Mouse (Mus musculus) heart, postnatal 25 days (tissue): ENCODE measurements around the gene Gja3. TPM values are rescaled to one million over a fixed set of nuclear protein-coding genes. Genes with fewer than 3 reads are reported as not detected.
"Not testable (repeated sequence)": the region's sequence is repeated elsewhere in the genome, so short reads cannot be mapped to it uniquely, and the experiment has no call there.

Source experiments
- DNase-seq: peaks from one replicate; pipeline ENCODE4 v3.0.0; 2022; ENCODE audit warnings: low spot score
- intact Hi-C: fragments of 180-260 bp; cut with DNase I; formaldehyde crosslinking; loops from one replicate; pipeline ENCODE4 v1.15.1; 2025
- total RNA-seq, 2 experiments: library from RNA; stranded (reverse); gene quantifications; 2 replicates each; pipeline ENCODE4 v1.2.3; 2021

Gja3 gene
- total RNA-seq = 10 to 100 TPM; 18.4 to 19.5 TPM

GRCm38 (mm10) chr14:57057563-57058321, at the start of gene Gja3:
TSS of gene Gja3 (minus strand) at chr14:57058100.
- intact Hi-C loops = no loop called here
- DNase-seq = no peak

GRCm38 (mm10) chr14:57107091-57107490, 49.2 kb upstream of the Gja3 start:
- intact Hi-C loops = loop anchor here (2.0 kb wide), 1 partner anchor 302 kb away; no protein-coding TSS in a partner anchor
- DNase-seq = no peak

GRCm38 (mm10) chr14:57105721-57106120, 47.8 kb upstream of the Gja3 start:
- no peak for DNase-seq
- intact Hi-C loops = loop anchor here (2.0 kb wide), 1 partner anchor 303 kb away; no protein-coding TSS in a partner anchor

GRCm38 (mm10) chr14:57105111-57105510, 47.2 kb upstream of the Gja3 start:
- no peak for DNase-seq
- intact Hi-C loops = no loop called here

GRCm38 (mm10) chr14:57104106-57105023, 46.5 kb upstream of the Gja3 start, which contains the start of gene Gjb2:
TSS of gene Gjb2 (minus strand) at chr14:57104702.
- no peak for DNase-seq

GRCm38 (mm10) chr14:57103711-57104105, 45.8 kb upstream of the Gja3 start:
- intact Hi-C loops = no loop called here
- DNase-seq = no peak

More at GRCm38 (mm10) chr14:57104106-57105023, 46.5 kb upstream of the Gja3 start, which contains the start of gene Gjb2:
- intact Hi-C loops = no loop called here

GRCm38 (mm10) chr14:57103121-57103520, 45.2 kb upstream of the Gja3 start:
- intact Hi-C loops = no loop called here
- DNase-seq = no peak

GRCm38 (mm10) chr14:57101623-57102022, 43.7 kb upstream of the Gja3 start:
- DNase-seq = no peak

GRCm38 (mm10) chr14:57095855-57096254, 38.0 kb upstream of the Gja3 start:
- intact Hi-C loops = no loop called here

More at GRCm38 (mm10) chr14:57101623-57102022, 43.7 kb upstream of the Gja3 start:
- intact Hi-C loops = no loop called here

GRCm38 (mm10) chr14:57093029-57093428, 35.1 kb upstream of the Gja3 start:
- intact Hi-C loops = no loop called here
- DNase-seq = no peak

More at GRCm38 (mm10) chr14:57095855-57096254, 38.0 kb upstream of the Gja3 start:
- DNase-seq = no peak

- DNase-seq = no peak
- intact Hi-C loops = no loop called here
These were observed 32.1 kb upstream of the Gja3 start for GRCm38 (mm10) chr14:57090001-57090400.

GRCm38 (mm10) chr14:57089107-57089506, 31.2 kb upstream of the Gja3 start:
- intact Hi-C loops = no loop called here
- DNase-seq = no peak

- no peak for DNase-seq
- intact Hi-C loops = no loop called here
These were observed 26.3 kb upstream of the Gja3 start for GRCm38 (mm10) chr14:57084180-57084668.

- DNase-seq = no peak
- intact Hi-C loops = no loop called here
These were observed 25.0 kb upstream of the Gja3 start for GRCm38 (mm10) chr14:57082863-57083262.

GRCm38 (mm10) chr14:57075537-57075936, 17.6 kb upstream of the Gja3 start:
- DNase-seq = no peak
- intact Hi-C loops = no loop called here

- intact Hi-C loops = loop anchor here (10.0 kb wide), 1 partner anchor 695 kb away; no protein-coding TSS in a partner anchor
- not testable (repeated sequence) for DNase-seq
These were observed 12.0 kb upstream of the Gja3 start for GRCm38 (mm10) chr14:57069906-57070305.

- intact Hi-C loops = loop anchor here (10.0 kb wide), 1 partner anchor 691 kb away; no protein-coding TSS in a partner anchor
- DNase-seq = no peak
These were observed 8.2 kb upstream of the Gja3 start for GRCm38 (mm10) chr14:57066053-57066452.

GRCm38 (mm10) chr14:57060052-57060451, 2.2 kb upstream of the Gja3 start:
- intact Hi-C loops = loop anchor here (1.0 to 10.0 kb wide), 2 partner anchors 96 to 685 kb away; no protein-coding TSS in a partner anchor
- not testable (repeated sequence) for DNase-seq

GRCm38 (mm10) chr14:57057204-57057562, 717 bp downstream of the Gja3 start:
- intact Hi-C loops = no loop called here
- DNase-seq = no peak

- DNase-seq = no peak
These were observed 5.2 kb downstream of the Gja3 start for GRCm38 (mm10) chr14:57052713-57053112.

More at GRCm38 (mm10) chr14:57052713-57053112, 5.2 kb downstream of the Gja3 start:
- intact Hi-C loops = no loop called here
